Mouse (Mus musculus) hindbrain, embryonic 16.5 days (tissue): ENCODE measurements at regions not wholly inside any gene's neighbourhood (a gene's known extent, or its start where the extent isn't known, plus 50 kb on each side); places are given as distances from the start of the nearest gene placed in this dataset.
A peak's percentile ranks its signal among the peaks of the same experiment; 100 is the strongest.

ENCODE experiments used
- ATAC-seq: fragments of 200-750 bp; cut with Nextera tagmentation; 2 replicates; pipeline ENCODE4 v1.8.0; 2017; ENCODE audit warnings: moderate TSS enrichment, moderate library complexity
- H3K27ac ChIP-seq: fragments of 300-500 bp; sonication (generic); 2 replicates; pipeline ENCODE4 v1.5.1; 2014; ENCODE audit warnings: low read depth, mild to moderate bottlenecking, control low read depth, low read length, moderate library complexity
- H3K27me3 ChIP-seq: fragments of 300-500 bp; sonication (generic); replicated peaks from 2 replicates; pipeline ENCODE4 v1.6.1; 2014; ENCODE audit warnings: low read length; ENCODE audit not compliant: control insufficient read depth, insufficient read depth
- H3K36me3 ChIP-seq: fragments of 300-500 bp; sonication (generic); 2 replicates; pipeline ENCODE4 v1.6.1; 2014; ENCODE audit warnings: mild to moderate bottlenecking, low read length, moderate library complexity, mixed read lengths; ENCODE audit not compliant: control insufficient read depth, insufficient read depth
- H3K4me1 ChIP-seq: fragments of 300-500 bp; sonication (generic); 2 replicates; pipeline ENCODE4 v1.6.1; 2014; ENCODE audit warnings: low read depth, low read length; ENCODE audit not compliant: control insufficient read depth, insufficient read depth
- H3K4me2 ChIP-seq: fragments of 300-500 bp; sonication (generic); 2 replicates; pipeline ENCODE4 v1.6.1; 2014; ENCODE audit warnings: mild to moderate bottlenecking, low read length, control low read depth, moderate library complexity
- H3K4me3 ChIP-seq: fragments of 300-500 bp; sonication (generic); 2 replicates; pipeline ENCODE4 v1.5.1; 2014; ENCODE audit warnings: mild to moderate bottlenecking, low read length, control low read depth, moderate library complexity
- H3K9ac ChIP-seq: fragments of 300-500 bp; sonication (generic); 2 replicates; pipeline ENCODE4 v1.6.1; 2014; ENCODE audit warnings: low read depth, mild to moderate bottlenecking, control low read depth, low read length, moderate library complexity
- H3K9me3 ChIP-seq: fragments of 300-500 bp; sonication (generic); 2 replicates; pipeline ENCODE4 v1.6.1; 2014; ENCODE audit warnings: mild to moderate bottlenecking, low read length, moderate library complexity; ENCODE audit not compliant: control insufficient read depth
- WGBS: fragments of 180-500 bp; shearing (Covaris S2); extraction: QIAGEN DNeasy Blood & Tissue Kit; methylation state at CpG from one replicate; pipeline ENCODE4 v1.1.7; 2014; 5-methylcytosine and 5-hydroxymethylcytosine counted together

DNA sequence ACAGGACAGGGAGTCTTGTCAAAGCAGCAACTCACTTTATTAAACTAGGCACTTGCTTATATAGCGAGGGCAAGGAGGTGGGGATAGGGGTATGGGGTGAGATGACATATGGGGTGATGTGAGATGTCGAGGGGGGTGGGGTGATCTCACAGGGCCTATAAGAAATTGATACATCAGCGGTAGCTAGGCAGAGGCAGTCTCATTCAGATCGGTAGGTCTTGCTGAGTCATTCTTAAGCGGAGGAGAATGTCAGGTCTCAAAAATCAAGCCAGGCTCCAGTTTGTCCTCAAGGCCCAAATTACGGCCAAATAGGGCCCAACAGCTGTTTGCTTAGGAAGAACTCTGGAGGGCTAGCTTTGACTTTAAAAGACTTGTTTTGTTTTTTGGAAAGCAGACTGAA, 60.7 kb upstream of the Peli1 start:
- H3K4me3 ChIP-seq, result no peak overlapping the region
- WGBS, result 97% methylated on average over 6 of the region's 6 CpGs
- H3K27me3 ChIP-seq, result no peaks in the 10 kb centered on the region
- H3K9me3 ChIP-seq, result no peaks in the 10 kb centered on the region; the same call in 1 of the 2 replicates
- H3K36me3 ChIP-seq, result no peaks in the 10 kb centered on the region
- no peaks in the 10 kb centered on the region for H3K4me1 ChIP-seq
- H3K4me2 ChIP-seq, result no peak overlapping the region
- no peak for ATAC-seq
- H3K27ac ChIP-seq, result no peak overlapping the region
- H3K9ac ChIP-seq, result no peak overlapping the region

DNA sequence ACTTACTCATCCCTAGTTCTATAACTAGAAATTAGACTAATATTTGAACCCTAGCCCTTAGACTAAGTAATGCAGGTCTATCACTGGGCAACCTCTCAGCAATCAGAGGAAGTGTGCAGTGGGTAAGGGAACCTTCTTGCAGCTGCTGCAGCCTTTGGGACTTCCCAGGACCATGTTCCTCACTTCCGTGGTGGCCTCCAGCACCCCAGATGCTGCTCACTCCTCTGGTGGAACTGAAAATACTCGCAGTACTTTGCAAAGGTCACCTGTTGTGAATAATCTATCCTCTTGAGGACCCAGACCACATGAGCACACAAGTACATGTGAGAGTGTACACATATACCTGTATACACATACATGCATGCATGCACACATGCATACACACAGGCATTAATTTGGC, 59.3 kb upstream of the Peli1 start:
- WGBS, result 92% methylated on average over 2 of the region's 2 CpGs
- ATAC-seq, result no peak
- Histone ChIP-seq H3K27me3 (no peaks in the 10 kb centered on the region), H3K9ac (no peak overlapping the region), H3K9me3 (no peaks in the 10 kb centered on the region; the same call in 1 of the 2 replicates), H3K4me2 (no peak overlapping the region), H3K27ac (no peak overlapping the region), H3K4me1 (peaks cover 5% of the 10 kb centered on the region; the same call in 1 of the 2 replicates), H3K36me3 (no peaks in the 10 kb centered on the region), H3K4me3 (no peak overlapping the region)

DNA sequence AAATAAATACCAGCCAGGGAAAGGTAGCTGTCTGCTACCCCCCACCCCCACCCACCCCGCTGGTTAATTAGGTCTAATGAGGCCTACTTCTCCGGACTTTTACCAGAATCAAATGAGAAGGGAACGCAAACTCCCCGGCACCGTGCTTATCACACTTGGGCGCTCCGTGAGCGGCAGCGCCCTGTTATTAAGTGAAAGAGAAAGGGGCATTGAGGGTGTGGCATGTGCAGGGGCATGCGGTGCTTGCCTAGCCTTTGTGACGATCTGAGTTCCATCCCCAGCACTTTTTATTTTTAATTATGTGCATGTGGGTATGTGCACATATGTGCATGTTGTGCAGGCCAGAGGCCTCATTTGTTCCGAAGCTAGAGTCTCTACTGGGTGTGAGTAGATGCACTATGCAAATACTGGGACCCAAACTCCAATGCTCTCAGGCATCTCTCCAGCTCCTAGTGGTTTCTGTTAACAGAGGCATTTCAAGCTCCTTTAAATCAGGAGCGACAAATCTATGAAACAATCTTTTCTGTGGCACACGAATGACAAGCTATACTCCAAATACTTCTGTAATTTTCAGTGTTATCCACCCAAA, 57.8 kb upstream of the Peli1 start:
- 81% methylated on average over 14 of the region's 14 CpGs for WGBS
- Histone ChIP-seq H3K27me3 (no peaks in the 10 kb centered on the region), H3K9ac (no peak overlapping the region), H3K4me2 (no peak overlapping the region), H3K27ac (no peak overlapping the region), H3K4me3 (no peak overlapping the region), H3K9me3 (no peaks in the 10 kb centered on the region; the same call in 1 of the 2 replicates), H3K36me3 (no peaks in the 10 kb centered on the region), H3K4me1 (peaks cover 5% of the 10 kb centered on the region; the same call in 1 of the 2 replicates)
- no peak for ATAC-seq

DNA sequence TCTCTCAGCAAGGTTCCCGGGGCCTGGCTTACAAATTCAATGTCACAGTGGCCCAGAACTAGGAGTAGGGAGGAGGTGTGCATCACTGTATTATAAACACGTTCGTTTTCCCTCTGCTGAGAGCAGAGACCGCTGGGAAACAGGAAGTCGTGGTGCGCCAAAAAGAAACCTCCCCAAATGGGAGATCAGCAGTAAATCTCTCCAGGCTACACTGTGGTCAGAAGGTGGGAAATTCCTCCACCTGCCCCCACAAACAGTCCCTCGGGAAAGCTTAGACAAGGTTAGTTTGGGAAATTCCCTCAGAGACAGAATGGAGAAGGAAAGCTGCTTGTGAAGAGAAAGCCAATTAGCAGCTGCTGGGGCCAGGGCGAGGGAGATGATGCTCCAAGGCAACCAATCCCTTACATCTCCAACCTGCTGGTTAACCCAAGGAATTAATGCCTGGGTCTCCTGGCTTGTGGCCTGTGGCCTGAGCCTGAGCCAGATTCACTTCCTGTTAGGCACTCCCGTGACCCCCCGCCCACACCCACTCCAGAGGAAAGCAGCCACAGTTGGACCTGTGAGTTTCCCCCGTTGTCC, 57.2 kb upstream of the Peli1 start:
- H3K27me3 ChIP-seq, result no peaks in the 10 kb centered on the region
- H3K4me2 ChIP-seq, result no peak overlapping the region
- no peaks in the 10 kb centered on the region; the same call in 1 of the 2 replicates for H3K9me3 ChIP-seq
- no peaks in the 10 kb centered on the region for H3K36me3 ChIP-seq
- H3K4me1 ChIP-seq, result peaks cover 5% of the 10 kb centered on the region; the same call in 1 of the 2 replicates
- H3K4me3 ChIP-seq, result no peak overlapping the region
- H3K27ac ChIP-seq, result no peak overlapping the region
- ATAC-seq, result no peak
- no peak overlapping the region for H3K9ac ChIP-seq
- WGBS, result 57% methylated on average over 11 of the region's 11 CpGs

DNA sequence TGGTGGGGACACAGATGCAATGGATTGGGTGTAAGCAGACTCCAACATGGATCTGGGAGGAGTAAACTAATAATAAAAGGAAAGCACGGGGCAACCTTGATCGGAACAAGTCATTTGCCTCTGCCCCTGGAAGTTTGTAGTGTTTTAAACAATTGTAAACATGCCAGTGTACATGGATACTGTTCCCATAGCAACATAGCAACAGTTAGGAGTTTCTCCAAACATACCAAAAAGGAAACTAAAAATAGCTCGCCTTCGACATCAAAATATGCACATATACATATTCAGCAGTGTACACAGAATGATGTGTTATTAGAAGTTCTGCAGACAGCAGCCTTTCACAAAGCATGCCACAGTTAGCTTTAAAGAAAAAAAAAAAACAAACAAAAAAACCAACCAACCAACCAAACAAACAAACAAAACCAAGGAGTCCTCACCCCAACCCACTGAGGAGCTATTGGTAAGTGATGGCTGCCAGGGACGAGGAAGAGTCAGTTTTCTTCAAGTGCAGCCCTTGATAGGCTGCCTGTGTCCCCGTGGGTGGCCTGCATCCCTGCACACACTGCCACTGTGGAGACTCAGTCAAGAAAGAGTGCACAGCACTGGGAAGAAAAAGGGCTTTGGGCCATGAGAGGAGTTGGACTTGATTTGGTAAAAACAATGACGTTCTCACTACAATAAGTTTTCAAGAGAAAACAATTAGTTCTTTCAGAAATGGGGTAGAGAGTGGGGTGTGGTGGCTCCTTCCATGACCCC, 54.8 kb upstream of the Peli1 start:
- no peak overlapping the region for H3K9ac ChIP-seq
- ATAC-seq, result peak; percentile 44
- no peaks in the 10 kb centered on the region for H3K9me3 ChIP-seq
- H3K27me3 ChIP-seq, result no peaks in the 10 kb centered on the region
- no peaks in the 10 kb centered on the region for H3K36me3 ChIP-seq
- H3K4me2 ChIP-seq, result no peak overlapping the region
- 0 out of 2 replicates have a peak overlapping the region, but pooled peaks have one; percentile 21 for H3K27ac ChIP-seq
- no peak overlapping the region for H3K4me3 ChIP-seq
- H3K4me1 ChIP-seq, result peaks cover 5% of the 10 kb centered on the region; the same call in 1 of the 2 replicates
- WGBS, result 24% methylated on average over 7 of the region's 7 CpGs

DNA sequence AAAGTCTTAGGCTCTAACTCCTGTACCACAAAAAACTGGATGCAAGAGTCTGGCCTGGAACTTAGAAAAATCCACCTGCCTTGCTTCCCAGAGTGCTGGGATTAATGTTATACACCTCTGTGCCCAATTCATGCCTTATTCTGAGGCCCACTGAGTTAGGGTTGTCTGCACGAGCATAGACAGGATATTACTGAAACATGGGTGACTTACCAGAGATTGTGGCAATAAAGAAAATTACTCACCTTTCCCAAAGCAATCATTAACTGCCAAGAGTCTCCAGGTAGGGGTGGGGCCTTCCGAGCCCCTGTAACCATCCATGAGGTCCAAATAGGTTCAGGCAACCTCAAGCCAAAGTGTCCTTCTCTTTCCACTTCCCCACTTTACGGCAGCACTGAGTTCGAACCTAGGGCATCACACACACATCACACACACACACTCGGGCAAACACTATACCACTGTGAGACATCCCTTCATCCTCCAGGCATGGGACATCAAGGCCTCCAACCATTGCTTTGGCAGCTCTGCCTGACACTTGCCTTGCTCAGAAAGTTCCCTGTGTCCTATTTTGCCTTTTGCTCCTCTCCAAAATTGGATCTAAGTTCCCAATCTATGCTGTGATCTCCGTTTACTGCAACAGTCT, 53.7 kb upstream of the Peli1 start:
- H3K9ac ChIP-seq, result no peak overlapping the region
- no peaks in the 10 kb centered on the region for H3K27me3 ChIP-seq
- no peaks in the 10 kb centered on the region for H3K9me3 ChIP-seq
- ATAC-seq, result no peak
- no peak overlapping the region for H3K27ac ChIP-seq
- 93% methylated on average over 6 of the region's 6 CpGs for WGBS
- no peak overlapping the region for H3K4me2 ChIP-seq
- H3K4me3 ChIP-seq, result no peak overlapping the region
- peaks cover 5% of the 10 kb centered on the region; the same call in 1 of the 2 replicates for H3K4me1 ChIP-seq
- H3K36me3 ChIP-seq, result no peaks in the 10 kb centered on the region

DNA sequence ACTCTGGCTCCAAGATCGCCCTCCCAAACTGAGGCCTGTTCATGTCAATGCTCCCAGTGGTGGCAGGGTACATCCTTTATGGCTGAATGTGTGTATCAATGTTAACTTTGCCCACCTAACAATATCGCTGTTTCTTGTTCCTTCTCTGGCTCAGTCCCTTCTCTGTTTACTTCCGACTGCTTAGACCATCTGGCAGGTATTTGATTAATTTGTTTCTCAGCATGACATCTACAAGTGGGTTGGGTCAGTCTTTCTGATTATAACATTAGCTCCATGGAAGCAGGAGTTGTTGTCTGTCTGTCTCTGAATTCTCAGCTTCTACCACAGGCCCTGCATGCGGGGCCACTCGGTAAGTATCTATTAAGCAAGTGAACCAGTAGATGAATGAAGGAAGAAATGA, 49.9 kb upstream of the Peli1 start:
- WGBS, result 75% methylated on average over 5 of the region's 5 CpGs
- H3K9ac ChIP-seq, result no peak overlapping the region
- H3K27me3 ChIP-seq, result no peaks in the 10 kb centered on the region
- H3K4me2 ChIP-seq, result no peak overlapping the region
- H3K27ac ChIP-seq, result no peak overlapping the region
- H3K4me1 ChIP-seq, result peaks cover 3% of the 10 kb centered on the region; the same call in 1 of the 2 replicates
- ATAC-seq, result no peak; the same call in 1 of the 2 replicates
- no peaks in the 10 kb centered on the region for H3K9me3 ChIP-seq
- no peaks in the 10 kb centered on the region for H3K36me3 ChIP-seq
- no peak overlapping the region for H3K4me3 ChIP-seq
